Mouse (Mus musculus) olfactory bulb, adult 2 months (tissue): ENCODE data around the gene Dcaf15.

Experiments
- CTCF ChIP-seq: fragments of 200-500 bp; IDR thresholded peaks from 2 replicates; pipeline ENCODE4 v1.5.1; 2012; ENCODE audit warnings: low read depth, mild to moderate bottlenecking, low read length, moderate library complexity; ENCODE audit not compliant: insufficient read depth
- POLR2A ChIP-seq: fragments of 200-500 bp; IDR thresholded peaks from 2 replicates; pipeline ENCODE4 v1.6.1; 2012; ENCODE audit warnings: mild to moderate bottlenecking, low read depth, low read length, moderate library complexity; ENCODE audit not compliant: insufficient read depth

- peak; percentile 79 for TF ChIP-seq POLR2A
- TF ChIP-seq CTCF = no peak
These were observed 43.4 kb upstream of the Dcaf15 start, which contains the start of the genes Cc2d1a and 4930432K21Rik for GRCm38 (mm10) chr8:84147769-84148530.
